Comparison of ENCODE assay signal across 15 mouse cellular contexts in genomic region chr9:80200855-80201254, GRCm38 (mm10). TPM values are rescaled to one million over a fixed set of nuclear protein-coding genes. Genes with fewer than 3 reads are reported as not detected.
DNase-seq lines count a peak whose midpoint lies in the region; ATAC-seq and TF ChIP-seq lines count a peak whose summit lies in the region.
"Had no signal": no experiment of that assay in that cellular context is flagged by ENCODE, and none has a peak within 500 bp of the region (broad histone marks: within the 10 kb centered on the region; RNA-seq: fewer than 3 reads in every experiment).

No protein-coding gene starts in this region.

- peak overlapping the region; percentile 28; the same call in 1 of the 2 replicates for H3K27ac ChIP-seq in cortical plate, adult 2 months (ENCODE audit: insufficient read depth, low read length)
- peak overlapping the region; percentile 55; the same call in 1 of the 2 replicates for H3K27ac ChIP-seq in forebrain, embryonic 14.5 days (ENCODE audit: low read depth, low read length)
- H3K27ac ChIP-seq in midbrain, embryonic 15.5 days, result peak overlapping the region; percentile 12; the same call in 1 of the 2 replicates
- H3K27ac ChIP-seq: embryonic facial prominence, embryonic 15.5 days; heart, adult 2 months; limb, embryonic 10.5 days; liver, embryonic 14.5 days had no signal

- H3K27me3 ChIP-seq in forebrain, embryonic 14.5 days (replicated peaks; ENCODE audit: control insufficient read depth, insufficient read depth, low read length), result no peaks in the 10 kb centered on the region
- H3K27me3 ChIP-seq in midbrain, embryonic 15.5 days (replicated peaks), result no peaks in the 10 kb centered on the region
- H3K27me3 ChIP-seq: embryonic facial prominence, embryonic 15.5 days had no signal

- H3K36me3 ChIP-seq in forebrain, embryonic 14.5 days (ENCODE audit: control insufficient read depth, insufficient read depth, low read length), result no peaks in the 10 kb centered on the region
- no peaks in the 10 kb centered on the region for H3K36me3 ChIP-seq in midbrain, embryonic 15.5 days (replicated peaks)
- H3K36me3 ChIP-seq: embryonic facial prominence, embryonic 15.5 days; limb, embryonic 10.5 days had no signal

- WGBS in forebrain, embryonic 14.5 days, result 20% methylated on average over 6 of the region's 6 CpGs
- 40% methylated on average over 6 of the region's 6 CpGs for WGBS in midbrain, embryonic 15.5 days

- peak overlapping the region; percentile 28; the same call in 1 of the 2 replicates for H3K4me2 ChIP-seq in forebrain, embryonic 14.5 days (ENCODE audit: low read length)
- H3K4me2 ChIP-seq in midbrain, embryonic 15.5 days, result no peak overlapping the region
- H3K4me2 ChIP-seq: embryonic facial prominence, embryonic 15.5 days had no signal

- DNase-seq in kidney, adult 8-10 months, result peak; percentile 36 to 56
- DNase-seq in kidney, postnatal 25 days, result no peak
- peak; percentile 38 for DNase-seq in forebrain, embryonic 14.5 days (ENCODE audit: low spot score)
- no peak for DNase-seq in frontal cortex, postnatal 36 days (ENCODE audit: low spot score in 2 of 2)
- DNase-seq in adrenal gland, postnatal 10 days, result no peak
- DNase-seq: adrenal gland, postnatal 36 days; heart, adult 2 months; lung, postnatal 36 days; thymus, adult 2 months had no signal

- no peaks in the 10 kb centered on the region for H3K9me3 ChIP-seq in forebrain, embryonic 14.5 days (replicated peaks; ENCODE audit: control insufficient read depth, low read length)
- H3K9me3 ChIP-seq in midbrain, embryonic 15.5 days, result no peaks in the 10 kb centered on the region
- H3K9me3 ChIP-seq: embryonic facial prominence, embryonic 15.5 days; limb, embryonic 10.5 days had no signal

- no peak overlapping the region for H3K9ac ChIP-seq in forebrain, embryonic 14.5 days (ENCODE audit: low read length)
- H3K9ac ChIP-seq in midbrain, embryonic 15.5 days, result no peak overlapping the region
- H3K9ac ChIP-seq: embryonic facial prominence, embryonic 15.5 days; liver, embryonic 14.5 days had no signal

- H3K4me3 ChIP-seq in cortical plate, adult 2 months (ENCODE audit: insufficient read depth, low read length), result no peak overlapping the region
- H3K4me3 ChIP-seq in forebrain, embryonic 14.5 days (ENCODE audit: low read depth, low read length), result no peak overlapping the region
- H3K4me3 ChIP-seq in midbrain, embryonic 15.5 days, result no peak overlapping the region
- H3K4me3 ChIP-seq: embryonic facial prominence, embryonic 15.5 days; heart, adult 2 months; limb, embryonic 10.5 days had no signal

- no peak for TF ChIP-seq CTCF in cortical plate, adult 2 months (IDR thresholded peaks at IDR 0.05; ENCODE audit: extremely low read depth, insufficient read depth, low read length)

- ATAC-seq in forebrain, embryonic 14.5 days, result peak; percentile 11; the same call in 1 of the 2 replicates
- no peak for ATAC-seq in midbrain, embryonic 15.5 days (replicated peaks)
- ATAC-seq in frontal cortex, adult (ENCODE audit: low TSS enrichment), result no peak

- TF ChIP-seq POLR2A in cortical plate, adult 2 months (IDR thresholded peaks at IDR 0.05; ENCODE audit: extremely low read depth, insufficient read depth, low read length), result no peak

- H3K4me1 ChIP-seq in cortical plate, adult 2 months (ENCODE audit: control insufficient read depth, insufficient read depth, low read length), result peaks cover 5% of the 10 kb centered on the region
- peaks cover 18% of the 10 kb centered on the region for H3K4me1 ChIP-seq in forebrain, embryonic 14.5 days (ENCODE audit: control insufficient read depth, insufficient read depth, low read length)
- peaks cover 10% of the 10 kb centered on the region for H3K4me1 ChIP-seq in midbrain, embryonic 15.5 days

RNA-seq across cellular contexts. Expression of gene Myo6, which starts 36.0 kb away (rescaled TPM):
- 48.9 and 54.7 TPM in 2 replicates for polyA plus RNA-seq in cortical plate, adult 2 months (2012; rRNA removed)
- polyA plus RNA-seq in forebrain, embryonic 14.5 days (2014; fragmentation: Nextera tagmentation; extraction: Ambion mirVana), result 10.2 and 14.6 TPM in 2 replicates
- polyA plus RNA-seq in midbrain, embryonic 15.5 days (2015; fragmentation: Nextera tagmentation; extraction: Ambion mirVana), result 18.1 and 19.3 TPM in 2 replicates
- total RNA-seq in adrenal gland, postnatal 10 days (2021), result 10 to 100 TPM; 25.1 to 32.3 TPM

Comparison
In these comparisons a context has a peak if more than half of its experiments do, and no peak if none do; other contexts are left out.
1. DNase-seq: peak in kidney, adult 8-10 months (2 of 2) and forebrain, embryonic 14.5 days (single experiment); none in kidney, postnatal 25 days (0 of 2), frontal cortex, postnatal 36 days (0 of 2) and adrenal gland, postnatal 10 days (single experiment).
2. Peak in every context shown above with its lines, with median percentiles within 50 percentile points of each other: H3K27ac ChIP-seq.